Mouse (Mus musculus): Measurements from ENCODE around the gene Cnot10.

Gene Cnot10

GRCm38 (mm10) chr9:114650938-114651634 is 11.1 kb upstream of the Cnot10 start:
- DNase-seq (ENCODE audit: low read depth, low spot score) = no peak

DNA sequence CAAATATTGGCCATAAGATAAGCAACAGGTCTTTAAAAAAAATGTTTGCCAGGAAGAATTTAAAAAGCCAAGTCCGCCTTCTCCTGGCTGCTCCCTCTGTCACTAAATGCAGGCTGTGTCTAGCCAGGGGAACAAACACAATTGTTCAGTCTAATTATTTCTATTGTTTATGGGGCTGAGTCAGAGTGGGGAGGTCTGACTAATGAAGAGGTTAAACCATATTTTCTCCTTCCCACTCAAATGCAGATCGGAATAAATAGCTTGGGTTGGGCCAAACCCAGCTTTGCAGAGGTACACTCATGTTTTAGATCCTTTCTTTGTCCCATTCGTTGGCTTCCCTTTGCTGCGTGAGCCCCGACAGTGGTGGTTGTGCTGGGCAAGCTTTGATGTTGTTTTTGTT is 9.4 kb upstream of the Cnot10 start:
- no peak for DNase-seq (ENCODE audit: low read depth, low spot score)

DNA sequence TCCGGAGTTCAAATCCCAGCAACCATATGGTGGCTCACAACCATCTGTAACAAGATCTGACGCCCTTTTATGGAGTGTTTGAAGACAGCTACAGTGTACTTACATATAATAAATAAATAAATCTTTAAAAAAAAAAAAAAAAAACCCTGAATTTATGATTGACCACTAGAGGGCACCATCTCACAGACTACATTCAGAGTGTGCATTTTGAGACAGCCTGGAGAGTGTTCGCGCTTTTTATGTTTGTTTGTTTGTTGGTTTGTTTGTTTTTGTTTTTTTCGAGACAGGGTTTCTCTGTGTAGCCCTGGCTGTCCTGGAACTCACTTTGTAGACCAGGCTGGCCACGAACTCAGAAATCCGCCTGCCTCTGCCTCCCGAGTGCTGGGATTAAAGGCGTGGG is 8.5 kb upstream of the Cnot10 start:
- peak; percentile 49 for DNase-seq (ENCODE audit: low read depth, low spot score)

DNA sequence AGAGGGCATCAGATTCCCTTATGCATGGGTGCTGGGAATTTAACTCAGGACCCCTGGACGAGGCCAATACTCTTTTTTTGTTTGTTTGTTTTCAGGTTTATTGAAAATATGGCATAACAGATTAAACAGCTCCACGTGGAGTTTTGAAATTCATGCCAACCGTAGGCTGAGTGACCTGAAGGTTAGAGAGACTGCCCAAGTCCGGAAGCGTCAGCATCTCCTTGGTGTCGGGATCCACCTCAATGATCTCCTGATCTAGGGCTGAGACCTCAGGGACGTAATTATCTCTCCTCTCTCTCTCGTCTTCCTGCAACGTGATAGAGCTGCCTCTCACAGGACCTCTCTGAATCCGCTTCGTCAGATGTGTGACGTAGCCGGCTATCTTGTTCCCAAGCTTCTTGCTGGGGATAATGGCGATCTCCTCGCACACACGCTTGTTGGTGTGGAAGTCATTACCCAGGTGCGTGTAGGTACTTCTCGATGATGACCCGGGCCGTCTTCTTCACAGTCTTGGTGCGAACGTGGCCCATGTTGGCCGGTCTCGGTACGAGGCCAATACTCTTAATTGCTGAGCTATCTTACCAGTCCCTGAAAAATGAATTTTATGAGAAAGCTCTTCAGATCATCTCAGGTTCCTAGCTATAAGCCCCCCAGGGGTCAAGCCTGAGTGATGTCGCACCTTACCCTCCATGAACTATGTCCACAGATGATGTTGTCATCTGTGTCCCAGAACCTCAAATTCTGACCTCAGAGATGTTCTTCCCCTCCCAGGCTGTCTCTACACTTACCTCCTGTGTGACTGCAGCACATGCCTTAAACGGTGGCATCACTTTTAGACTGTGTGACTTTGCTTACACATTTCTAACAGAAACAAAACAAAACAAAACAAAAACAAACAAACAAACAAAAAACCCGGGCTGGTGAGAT is 7.8 kb upstream of the Cnot10 start:
- DNase-seq (ENCODE audit: low read depth, low spot score) = no peak

- DNase-seq (ENCODE audit: low read depth, low spot score) = no peak
These were observed 6.8 kb upstream of the Cnot10 start for GRCm38 (mm10) chr9:114646556-114647505.

- peak; percentile 2 for DNase-seq (ENCODE audit: low read depth, low spot score)
These were observed 717 bp downstream of the Cnot10 start for GRCm38 (mm10) chr9:114639186-114639748.

DNA sequence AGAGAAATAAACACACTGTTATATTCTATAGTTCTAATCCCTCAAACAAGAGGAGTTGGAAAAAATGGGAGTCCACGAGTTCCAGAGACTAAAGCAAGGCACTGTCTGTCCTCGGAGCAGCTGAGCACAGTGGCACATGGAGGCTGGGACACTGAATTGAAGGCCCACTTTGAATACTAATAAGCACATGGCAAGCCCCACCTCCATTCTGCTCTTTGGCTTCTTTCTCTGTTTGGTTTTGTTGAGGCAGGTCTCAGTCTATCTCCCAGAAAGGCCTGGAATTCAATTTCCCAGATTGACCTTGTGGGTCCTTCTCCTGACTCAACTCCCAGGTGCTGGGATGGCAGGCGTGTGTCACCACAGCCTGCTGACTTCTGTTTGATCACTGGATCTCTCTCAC is 3.2 kb downstream of the Cnot10 start:
- DNase-seq (ENCODE audit: low read depth, low spot score) = no peak

GRCm38 (mm10) chr9:114636150-114636549 is 3.8 kb downstream of the Cnot10 start:
- no peak for DNase-seq (ENCODE audit: low read depth, low spot score)

GRCm38 (mm10) chr9:114632331-114632730 is 7.7 kb downstream of the Cnot10 start:
- DNase-seq (ENCODE audit: low read depth, low spot score) = no peak

GRCm38 (mm10) chr9:114626726-114627125 is 13.3 kb downstream of the Cnot10 start:
- no peak for DNase-seq (ENCODE audit: low read depth, low spot score)

GRCm38 (mm10) chr9:114624178-114624577 is 15.8 kb downstream of the Cnot10 start:
- no peak for DNase-seq (ENCODE audit: low read depth, low spot score)

DNA sequence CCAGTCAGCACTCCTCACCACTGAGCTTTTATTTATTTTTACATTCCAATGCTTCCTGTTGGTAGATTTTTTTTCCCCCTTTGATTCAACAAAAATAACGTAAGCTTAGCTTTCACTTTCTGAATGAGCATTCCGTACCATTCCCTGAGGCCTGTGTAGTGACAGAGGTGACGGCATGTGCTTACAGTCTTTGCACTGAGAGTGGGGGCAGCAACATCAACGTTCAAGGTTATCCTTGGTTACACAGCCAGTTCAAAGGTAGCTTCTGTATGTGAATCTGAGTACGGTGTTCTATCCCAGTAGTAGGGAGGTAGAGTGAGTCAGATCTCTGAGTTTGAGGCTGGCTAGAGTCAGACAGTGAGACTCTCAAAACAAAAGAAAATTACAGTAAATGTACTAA is 18.8 kb downstream of the Cnot10 start:
- DNase-seq (ENCODE audit: low read depth, low spot score) = no peak

GRCm38 (mm10) chr9:114614176-114614953 is 25.6 kb downstream of the Cnot10 start:
- DNase-seq (ENCODE audit: low read depth, low spot score) = no peak

GRCm38 (mm10) chr9:114613026-114613425 is 27.0 kb downstream of the Cnot10 start:
- DNase-seq (ENCODE audit: low read depth, low spot score) = no peak

DNA sequence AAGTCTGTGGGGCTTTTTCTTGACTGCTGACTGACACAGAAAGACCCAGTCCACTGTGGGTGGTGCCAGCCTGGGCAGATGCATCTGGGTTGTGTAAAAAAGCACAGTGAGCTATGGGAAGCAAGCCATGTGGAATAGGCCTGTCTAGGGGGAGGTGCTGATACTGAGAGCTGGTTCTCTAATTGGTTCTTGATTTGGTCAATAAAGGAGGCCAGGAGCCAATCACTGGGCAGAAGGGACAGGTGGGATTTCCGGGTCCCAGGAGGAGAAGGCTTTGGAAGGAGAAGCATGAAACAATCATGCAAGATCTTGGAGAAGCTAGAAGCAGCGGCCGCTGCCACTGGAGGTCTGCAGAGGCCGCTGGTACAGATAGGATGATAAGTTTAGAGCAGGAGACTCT is 27.4 kb downstream of the Cnot10 start:
- DNase-seq (ENCODE audit: low read depth, low spot score) = no peak

GRCm38 (mm10) chr9:114610266-114610665 is 29.7 kb downstream of the Cnot10 start:
- DNase-seq (ENCODE audit: low read depth, low spot score) = no peak

DNA sequence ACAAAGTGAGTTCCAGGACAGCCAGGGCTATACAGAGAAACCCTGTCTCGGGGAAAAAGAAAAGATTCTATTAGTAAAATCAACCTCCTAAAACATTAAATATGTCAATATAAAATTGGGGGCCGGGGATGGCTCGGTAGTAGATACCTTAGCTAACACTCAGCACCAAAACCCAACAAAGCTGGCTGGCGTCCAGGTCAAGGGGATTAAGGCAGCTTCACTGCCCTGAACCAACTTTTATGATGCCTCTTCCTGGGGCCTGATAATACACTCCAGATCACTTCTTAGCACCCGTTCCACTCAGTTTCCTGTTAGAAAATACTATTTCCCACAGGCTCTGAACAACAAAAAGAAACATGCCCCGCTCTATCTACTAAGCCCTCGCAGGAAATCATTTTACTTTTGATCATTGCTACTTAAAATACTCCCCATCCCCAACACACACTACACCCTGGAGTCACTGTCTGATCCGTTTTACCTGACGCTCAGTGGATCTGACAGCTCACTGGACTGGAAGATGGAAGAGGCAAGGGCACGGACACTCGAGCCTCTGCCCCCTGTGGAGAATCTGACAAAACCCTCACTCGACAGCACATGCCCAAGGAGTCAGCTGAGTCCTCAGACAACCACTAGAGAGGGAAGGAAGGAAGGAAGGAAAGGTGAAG is 36.0 kb downstream of the Cnot10 start:
- DNase-seq (ENCODE audit: low read depth, low spot score) = no peak

DNA sequence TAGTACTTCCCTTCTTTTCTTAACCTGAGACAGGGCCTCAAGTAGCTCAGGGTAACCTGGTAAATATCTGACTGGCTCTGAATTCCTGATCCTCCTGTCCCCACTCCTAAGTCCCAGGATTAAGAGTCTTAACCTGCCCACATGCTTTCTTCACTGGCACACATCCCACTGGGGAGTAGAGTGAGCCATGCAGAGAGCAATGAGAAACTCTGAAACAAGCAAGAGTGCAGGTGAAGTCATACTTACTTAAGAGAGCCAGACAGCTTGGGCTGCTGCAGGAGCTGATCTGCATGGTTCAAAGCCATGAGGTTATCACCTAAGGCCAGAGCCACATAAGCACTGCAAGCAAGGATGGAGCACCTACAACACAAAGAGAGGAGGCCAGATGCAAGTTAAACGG is 38.9 kb downstream of the Cnot10 start:
- DNase-seq (ENCODE audit: low read depth, low spot score) = no peak

- no peak for DNase-seq (ENCODE audit: low read depth, low spot score)
These were observed 55.0 kb downstream of the Cnot10 start for GRCm38 (mm10) chr9:114585017-114585345.

Data from forelimb bud, embryonic 11.5 days (tissue).